Mouse (Mus musculus): Measurements from ENCODE around the gene Hps1.

Hps1 gene

GRCm38 (mm10) chr19:42717668-42718067, 62.1 kb downstream of the Hps1 start:
- DNase-seq (ENCODE audit: low spot score) = no peak

GRCm38 (mm10) chr19:42716507-42716906, 63.3 kb downstream of the Hps1 start:
- no peak for DNase-seq (ENCODE audit: low spot score)

- DNase-seq (ENCODE audit: low spot score) = no peak
Observed at GRCm38 (mm10) chr19:42713770-42714169, 66.0 kb downstream of the Hps1 start.
